Mouse (Mus musculus): ENCODE measurements around the gene Tmem80. TPM values are rescaled to one million over a fixed set of nuclear protein-coding genes. Genes with fewer than 3 reads are reported as not detected.

The Tmem80 gene
- polyA plus RNA-seq, 1 experiment from 2014 or later: 53.1 TPM

DNA sequence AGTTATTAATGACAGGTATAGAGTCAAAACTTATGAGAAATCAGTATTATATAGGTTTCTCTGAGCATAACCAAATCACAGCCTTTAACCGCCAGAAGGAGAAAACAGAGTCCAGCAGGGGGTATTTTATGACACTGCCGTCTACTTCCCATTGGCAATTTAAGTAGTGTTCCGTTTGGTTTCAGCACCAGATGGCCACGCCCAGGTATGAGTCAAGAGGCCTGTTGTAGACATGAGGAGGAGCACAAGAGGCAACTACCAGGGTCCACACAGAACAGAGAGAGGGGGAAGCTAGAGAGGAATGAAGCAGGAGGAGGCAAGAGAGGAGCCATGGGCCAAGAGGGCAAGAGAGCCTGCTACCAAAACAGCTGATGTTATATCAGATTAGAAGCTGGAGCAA is 52.0 kb downstream of the Tmem80 start:
- no peak for ATAC-seq
- H3K27me3 ChIP-seq (ENCODE audit: control insufficient read depth, insufficient read depth, low read depth, low read length): no peaks in the 10 kb centered on the region
- H3K4me1 ChIP-seq (ENCODE audit: control insufficient read depth, insufficient read depth, low read length): no peaks in the 10 kb centered on the region
- no peaks in the 10 kb centered on the region for H3K36me3 ChIP-seq (ENCODE audit: control insufficient read depth, insufficient read depth, low read length)
- H3K27ac ChIP-seq (ENCODE audit: low read length): no peak overlapping the region
- H3K4me2 ChIP-seq (ENCODE audit: low read length): no peak overlapping the region
- no peak overlapping the region for H3K4me3 ChIP-seq (ENCODE audit: low read depth, low read length)
- no peaks in the 10 kb centered on the region for H3K9me3 ChIP-seq (replicated peaks; ENCODE audit: control insufficient read depth, low read length, poor library complexity, severe bottlenecking)
- 72% methylated on average over 4 of the region's 4 CpGs for WGBS
- no peak overlapping the region for H3K9ac ChIP-seq (ENCODE audit: low read depth, low read length)

DNA sequence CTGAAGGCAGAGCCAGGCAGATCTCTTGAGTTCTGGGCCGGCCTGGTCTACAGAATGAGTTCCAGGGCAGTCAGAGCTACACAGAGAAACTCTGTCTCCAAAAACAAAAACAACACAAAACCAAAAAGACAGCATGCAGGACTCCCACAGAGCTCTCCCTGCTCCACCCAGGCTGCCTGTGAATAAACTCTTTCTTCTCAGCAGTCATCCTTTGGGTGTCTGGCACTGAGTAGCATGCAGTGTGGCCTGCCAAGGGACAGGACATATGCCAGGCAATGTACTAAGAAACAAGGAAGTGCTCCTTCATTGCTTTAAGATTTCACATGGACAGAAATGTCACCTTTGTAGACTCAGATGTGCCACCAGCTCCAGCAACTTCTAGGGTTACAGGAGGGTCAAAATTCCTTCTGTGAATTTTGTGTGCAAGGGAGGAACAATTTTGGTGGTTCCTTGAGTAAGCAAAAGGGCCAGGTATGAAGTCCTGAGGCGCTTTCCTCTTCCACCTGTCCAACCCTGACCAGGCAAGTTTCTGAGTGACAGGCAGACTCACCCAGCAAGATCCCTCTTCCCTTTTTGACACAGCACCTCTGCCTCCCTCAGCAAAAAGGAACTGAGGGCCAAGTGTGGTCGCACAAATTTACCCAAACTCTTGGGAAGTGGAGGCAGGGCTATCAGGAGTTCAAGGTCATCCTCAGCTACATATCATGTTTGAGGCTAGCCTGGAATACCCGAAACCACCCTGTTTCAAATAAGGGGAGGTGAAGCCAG is 53.7 kb downstream of the Tmem80 start:
- H3K9me3 ChIP-seq (replicated peaks; ENCODE audit: control insufficient read depth, low read length, poor library complexity, severe bottlenecking): no peaks in the 10 kb centered on the region
- 80% methylated on average over 4 of the region's 4 CpGs for WGBS
- no peaks in the 10 kb centered on the region for H3K27me3 ChIP-seq (ENCODE audit: control insufficient read depth, insufficient read depth, low read depth, low read length)

More for the DNA sequence above, 53.7 kb downstream of the Tmem80 start:
- Histone ChIP-seq H3K4me2 (ENCODE audit: low read length) (no peak overlapping the region), H3K9ac (ENCODE audit: low read depth, low read length) (no peak overlapping the region), H3K4me1 (ENCODE audit: control insufficient read depth, insufficient read depth, low read length) (no peaks in the 10 kb centered on the region), H3K27ac (ENCODE audit: low read length) (no peak overlapping the region), H3K36me3 (ENCODE audit: control insufficient read depth, insufficient read depth, low read length) (no peaks in the 10 kb centered on the region), H3K4me3 (ENCODE audit: low read depth, low read length) (no peak overlapping the region)
- no peak for ATAC-seq

Other genes with a start within 250 kb of the Tmem80 start
- 0.06 TPM in 1 of 2 replicates, not detected in the other for gene Pkp3, start 249.5 kb upstream of the Tmem80 start, polyA plus RNA-seq (2015; fragmentation: Nextera tagmentation; extraction: Ambion mirVana)
- 1.7 and 2.0 TPM in 2 replicates for gene Sigirr, start 227.2 kb upstream of the Tmem80 start, polyA plus RNA-seq (2015; fragmentation: Nextera tagmentation; extraction: Ambion mirVana)
- gene Ano9, start 209.9 kb upstream of the Tmem80 start, polyA plus RNA-seq (2015; fragmentation: Nextera tagmentation; extraction: Ambion mirVana): 0.28 and 0.42 TPM in 2 replicates
- 81.6 and 82.6 TPM in 2 replicates for gene Ptdss2, start 205.4 kb upstream of the Tmem80 start, polyA plus RNA-seq (2015; fragmentation: Nextera tagmentation; extraction: Ambion mirVana)
- gene Rnh1, start 154.9 kb upstream of the Tmem80 start, polyA plus RNA-seq (2015; fragmentation: Nextera tagmentation; extraction: Ambion mirVana): 35.3 and 37.8 TPM in 2 replicates
- 139 and 144 TPM in 2 replicates for gene Hras, start 133.7 kb upstream of the Tmem80 start, polyA plus RNA-seq (2015; fragmentation: Nextera tagmentation; extraction: Ambion mirVana)
- 11.5 and 12.7 TPM in 2 replicates for gene Lrrc56, start 133.6 kb upstream of the Tmem80 start, polyA plus RNA-seq (2015; fragmentation: Nextera tagmentation; extraction: Ambion mirVana)
- gene Lmntd2, start 113.7 kb upstream of the Tmem80 start, polyA plus RNA-seq (2015; fragmentation: Nextera tagmentation; extraction: Ambion mirVana): 0.23 and 0.81 TPM in 2 replicates
- gene Rassf7, start 111.9 kb upstream of the Tmem80 start, polyA plus RNA-seq (2015; fragmentation: Nextera tagmentation; extraction: Ambion mirVana): 19.8 and 21.2 TPM in 2 replicates
- gene Phrf1, start 99.0 kb upstream of the Tmem80 start, polyA plus RNA-seq (2015; fragmentation: Nextera tagmentation; extraction: Ambion mirVana): 68.0 and 72.3 TPM in 2 replicates
- gene Irf7, start 61.3 kb upstream of the Tmem80 start, polyA plus RNA-seq (2015; fragmentation: Nextera tagmentation; extraction: Ambion mirVana): 1.4 and 1.5 TPM in 2 replicates
- gene Cdhr5, start 51.0 kb upstream of the Tmem80 start, polyA plus RNA-seq (2015; fragmentation: Nextera tagmentation; extraction: Ambion mirVana): not detected in 2 replicates
- 2.4 and 2.8 TPM in 2 replicates for gene Sct, start 48.6 kb upstream of the Tmem80 start, polyA plus RNA-seq (2015; fragmentation: Nextera tagmentation; extraction: Ambion mirVana)
- gene Drd4, start 35.7 kb upstream of the Tmem80 start, polyA plus RNA-seq (2015; fragmentation: Nextera tagmentation; extraction: Ambion mirVana): 0.58 and 1.2 TPM in 2 replicates
- 211 and 237 TPM in 2 replicates for gene Deaf1, start within 50 bp of the Tmem80 start, polyA plus RNA-seq (2015; fragmentation: Nextera tagmentation; extraction: Ambion mirVana)
- gene Eps8l2, start 11.1 kb downstream of the Tmem80 start, polyA plus RNA-seq (2015; fragmentation: Nextera tagmentation; extraction: Ambion mirVana): 0.61 and 1.0 TPM in 2 replicates
- gene Taldo1, start 64.5 kb downstream of the Tmem80 start, polyA plus RNA-seq (2015; fragmentation: Nextera tagmentation; extraction: Ambion mirVana): 291 and 309 TPM in 2 replicates
- 48.5 and 54.9 TPM in 2 replicates for gene Gatd1, start 86.4 kb downstream of the Tmem80 start, polyA plus RNA-seq (2015; fragmentation: Nextera tagmentation; extraction: Ambion mirVana)
- 109 and 151 TPM in 2 replicates for gene Cend1, start 101.8 kb downstream of the Tmem80 start, polyA plus RNA-seq (2015; fragmentation: Nextera tagmentation; extraction: Ambion mirVana)
- gene Slc25a22, start 110.2 kb downstream of the Tmem80 start, polyA plus RNA-seq (2015; fragmentation: Nextera tagmentation; extraction: Ambion mirVana): 108 and 121 TPM in 2 replicates
- gene Pidd1, start 116.3 kb downstream of the Tmem80 start, polyA plus RNA-seq (2015; fragmentation: Nextera tagmentation; extraction: Ambion mirVana): 2.4 and 2.5 TPM in 2 replicates
- 607 and 649 TPM in 2 replicates for gene Rplp2, start 119.6 kb downstream of the Tmem80 start, polyA plus RNA-seq (2015; fragmentation: Nextera tagmentation; extraction: Ambion mirVana)
- gene Pnpla2, start 127.5 kb downstream of the Tmem80 start, polyA plus RNA-seq (2015; fragmentation: Nextera tagmentation; extraction: Ambion mirVana): 16.9 and 17.7 TPM in 2 replicates
- 6.6 and 7.1 TPM in 2 replicates for gene Cracr2b, start 133.4 kb downstream of the Tmem80 start, polyA plus RNA-seq (2015; fragmentation: Nextera tagmentation; extraction: Ambion mirVana)
- gene Cd151, start 139.7 kb downstream of the Tmem80 start, polyA plus RNA-seq (2015; fragmentation: Nextera tagmentation; extraction: Ambion mirVana): 17.1 and 17.5 TPM in 2 replicates
- 73.3 and 74.0 TPM in 2 replicates for gene Polr2l, start 147.4 kb downstream of the Tmem80 start, polyA plus RNA-seq (2015; fragmentation: Nextera tagmentation; extraction: Ambion mirVana)
- 45.8 and 49.1 TPM in 2 replicates for gene Tspan4, start 147.5 kb downstream of the Tmem80 start, polyA plus RNA-seq (2015; fragmentation: Nextera tagmentation; extraction: Ambion mirVana)
- gene Chid1, start 212.1 kb downstream of the Tmem80 start, polyA plus RNA-seq (2015; fragmentation: Nextera tagmentation; extraction: Ambion mirVana): 40.3 and 52.8 TPM in 2 replicates
- gene Ap2a2, start 234.4 kb downstream of the Tmem80 start, polyA plus RNA-seq (2015; fragmentation: Nextera tagmentation; extraction: Ambion mirVana): 132 and 137 TPM in 2 replicates

Data from midbrain, embryonic 16.5 days (tissue).